Mouse (Mus musculus) MEL (cell line): ENCODE results near the gene 4931417E11Rik. TPM values are rescaled to one million over a fixed set of nuclear protein-coding genes. Genes with fewer than 3 reads are reported as not detected.

Experiments used
- DNase-seq: peaks from one replicate; pipeline ENCODE4 v3.0.0; 2011; ENCODE audit warnings: low read depth, low spot score
- H3K27ac ChIP-seq: 2 replicates; pipeline ENCODE4 v1.5.1; 2012; ENCODE audit warnings: low read depth, mild to moderate bottlenecking, control low read depth, low read length, moderate library complexity; ENCODE audit not compliant: control insufficient read depth
- H3K27me3 ChIP-seq, 2 experiments: fragments of 150-350 bp in 1 of 2; sonication (generic) in 1 of 2; 2 replicates each; pipeline ENCODE4 v1.6.1; 2012; ENCODE audit warnings: low read length in 2 of 2, mild to moderate bottlenecking in 2 of 2, improper control_type of control experiment in 1 of 2, moderate library complexity in 1 of 2; ENCODE audit not compliant: insufficient read depth in 2 of 2, control insufficient read depth in 1 of 2
- H3K36me3 ChIP-seq, 2 experiments: 2 replicates each; pipeline ENCODE4 v1.6.1; 2012 to 2014; ENCODE audit warnings: low read length in 2 of 2, improper control_type of control experiment in 1 of 2, inconsistent platforms in 1 of 2, mild to moderate bottlenecking in 1 of 2; ENCODE audit not compliant: insufficient read depth in 2 of 2, control insufficient read depth in 1 of 2
- H3K4me1 ChIP-seq, 2 experiments: fragments of 150-350 bp in 1 of 2; sonication (generic) in 1 of 2; 2 replicates each; pipeline ENCODE4 v1.6.1; 2012; ENCODE audit warnings: low read length in 2 of 2, improper control_type of control experiment in 1 of 2, mild to moderate bottlenecking in 1 of 2; ENCODE audit not compliant: insufficient read depth in 2 of 2, control insufficient read depth in 1 of 2
- H3K4me3 ChIP-seq, 2 experiments: fragments of 150-350 bp in 1 of 2; sonication (generic) in 1 of 2; 2 replicates each; pipeline ENCODE4 v1.5.1; 2012; ENCODE audit warnings: low read depth in 2 of 2, low read length in 2 of 2, mild to moderate bottlenecking in 2 of 2, moderate library complexity in 2 of 2, control low read depth in 1 of 2, improper control_type of control experiment in 1 of 2; ENCODE audit not compliant: control insufficient read depth in 1 of 2, insufficient read depth in 1 of 2
- H3K79me2 ChIP-seq: 2 replicates; pipeline ENCODE4 v1.6.1; 2012; ENCODE audit warnings: mild to moderate bottlenecking, low read length, moderate library complexity; ENCODE audit not compliant: control insufficient read depth, poor library complexity, insufficient read depth
- H3K9ac ChIP-seq: 2 replicates; pipeline ENCODE4 v1.6.1; 2012; ENCODE audit warnings: low read depth, mild to moderate bottlenecking, control low read depth, low read length, moderate library complexity; ENCODE audit not compliant: control insufficient read depth, poor library complexity, severe bottlenecking
- H3K9me3 ChIP-seq: fragments of 150-350 bp; sonication (generic); replicated peaks from 2 replicates; pipeline ENCODE4 v1.6.1; 2012; ENCODE audit warnings: mild to moderate bottlenecking, low read length, improper control_type of control experiment, moderate library complexity; ENCODE audit not compliant: insufficient read depth
- CHD1 ChIP-seq: IDR thresholded peaks from 2 replicates; pipeline ENCODE4 v1.6.1; 2012; ENCODE audit warnings: low read depth, mild to moderate bottlenecking, inconsistent platforms, low read length, improper control_type of control experiment
- CHD2 ChIP-seq: IDR thresholded peaks from 2 replicates; pipeline ENCODE4 v1.6.1; 2011; ENCODE audit warnings: low read length, improper control_type of control experiment
- E2F4 ChIP-seq: IDR thresholded peaks from 2 replicates; pipeline ENCODE4 v1.6.1; 2011; ENCODE audit warnings: low read depth, low read length, improper control_type of control experiment, borderline replicate concordance
- ETS1 ChIP-seq: IDR thresholded peaks from 2 replicates; pipeline ENCODE4 v1.6.1; 2012; ENCODE audit warnings: low read depth, mild to moderate bottlenecking, inconsistent platforms, low read length, improper control_type of control experiment, moderate library complexity
- HCFC1 ChIP-seq: IDR thresholded peaks from 2 replicates; pipeline ENCODE4 v1.6.1; 2012; ENCODE audit warnings: low read depth, mild to moderate bottlenecking, inconsistent platforms, low read length, improper control_type of control experiment, moderate library complexity
- KAT2A ChIP-seq: conservative IDR thresholded peaks from 2 replicates; pipeline ENCODE4 v1.6.1; 2012; ENCODE audit warnings: low read depth, low read length, improper control_type of control experiment, inconsistent platforms
- MAFK ChIP-seq: IDR thresholded peaks from 2 replicates; pipeline ENCODE4 v1.6.1; 2011; ENCODE audit warnings: low read depth, mild to moderate bottlenecking, low read length, improper control_type of control experiment, borderline replicate concordance
- MAX ChIP-seq: IDR thresholded peaks from 2 replicates; pipeline ENCODE4 v1.6.1; 2011; ENCODE audit warnings: low read length, improper control_type of control experiment
- MEF2A ChIP-seq: IDR thresholded peaks from 2 replicates; pipeline ENCODE4 v1.6.1; 2014; ENCODE audit warnings: low read depth, mild to moderate bottlenecking, inconsistent platforms, low read length, improper control_type of control experiment; ENCODE audit not compliant: poor library complexity, insufficient replicate concordance, severe bottlenecking; ENCODE audit errors: extremely low read depth
- MXI1 ChIP-seq: IDR thresholded peaks from 2 replicates; pipeline ENCODE4 v1.6.1; 2011; ENCODE audit warnings: mild to moderate bottlenecking, low read depth, low read length, improper control_type of control experiment
- MYB ChIP-seq: IDR thresholded peaks from 2 replicates; pipeline ENCODE4 v1.6.1; 2011; ENCODE audit warnings: mild to moderate bottlenecking, low read depth, low read length, improper control_type of control experiment
- MYC ChIP-seq: IDR thresholded peaks from 2 replicates; pipeline ENCODE4 v1.6.1; 2011; ENCODE audit warnings: low read depth, mild to moderate bottlenecking, low read length, improper control_type of control experiment, moderate library complexity
- NRF1 ChIP-seq: IDR thresholded peaks from 2 replicates; pipeline ENCODE4 v1.6.1; 2014; ENCODE audit warnings: low read depth, mild to moderate bottlenecking, inconsistent platforms, low read length, improper control_type of control experiment, moderate library complexity; ENCODE audit not compliant: poor library complexity, insufficient read depth, severe bottlenecking
- POLR2A ChIP-seq, 2 experiments: IDR thresholded peaks; 2 replicates each; pipeline ENCODE4 v1.6.1; 2011 to 2012; ENCODE audit warnings: low read length in 2 of 2, mild to moderate bottlenecking in 2 of 2, control low read depth in 1 of 2, improper control_type of control experiment in 1 of 2, low read depth in 1 of 2, moderate library complexity in 1 of 2; ENCODE audit not compliant: control insufficient read depth in 1 of 2, insufficient read depth in 1 of 2, poor library complexity in 1 of 2
- RCOR1 ChIP-seq: IDR thresholded peaks from 2 replicates; pipeline ENCODE4 v1.6.1; 2012; ENCODE audit warnings: low read depth, mild to moderate bottlenecking, inconsistent platforms, low read length, improper control_type of control experiment
- SIN3A ChIP-seq: IDR thresholded peaks from 2 replicates; pipeline ENCODE4 v1.6.1; 2012; ENCODE audit warnings: low read length, improper control_type of control experiment, inconsistent platforms
- TAL1 ChIP-seq: IDR thresholded peaks from 2 replicates; pipeline ENCODE4 v1.6.1; 2012; ENCODE audit warnings: mild to moderate bottlenecking, inconsistent platforms, low read length, moderate library complexity, mixed read lengths
- TCF12 ChIP-seq: IDR thresholded peaks from 2 replicates; pipeline ENCODE4 v1.6.1; 2014; ENCODE audit warnings: low read depth, mild to moderate bottlenecking, inconsistent platforms, low read length, improper control_type of control experiment, moderate library complexity
- USF1 ChIP-seq: IDR thresholded peaks from 2 replicates; pipeline ENCODE4 v1.6.1; 2014; ENCODE audit warnings: low read depth, mild to moderate bottlenecking, inconsistent platforms, low read length, improper control_type of control experiment, moderate library complexity
- USF2 ChIP-seq, 2 experiments: IDR thresholded peaks; 2 replicates each; pipeline ENCODE4 v1.6.1; 2011 to 2012; ENCODE audit warnings: improper control_type of control experiment in 2 of 2, low read length in 2 of 2, borderline replicate concordance in 1 of 2, inconsistent platforms in 1 of 2, low read depth in 1 of 2, mild to moderate bottlenecking in 1 of 2; ENCODE audit not compliant: insufficient read depth in 1 of 2
- ZKSCAN1 ChIP-seq: IDR thresholded peaks from 2 replicates; pipeline ENCODE4 v1.6.1; 2012; ENCODE audit warnings: low read depth, mild to moderate bottlenecking, inconsistent platforms, low read length, improper control_type of control experiment, moderate library complexity
- ZNF384 ChIP-seq: IDR thresholded peaks from 2 replicates; pipeline ENCODE4 v1.6.1; 2012; ENCODE audit warnings: low read depth, mild to moderate bottlenecking, inconsistent platforms, low read length, improper control_type of control experiment
- polyA plus RNA-seq, 2 experiments: library from polyadenylated mRNA; stranded (reverse) in 1 of 2; unstranded in 1 of 2; fragments of >175 nt in 1 of 2; fragments of >200 nt in 1 of 2; gene quantifications; 2 replicates each; pipeline versions ENCODE4 v1.2.1 to v1.2.4; 2012; ENCODE audit warnings: low replicate concordance in 2 of 2, low read depth in 1 of 2; ENCODE audit not compliant: insufficient read length in 2 of 2, insufficient read depth in 1 of 2, missing spikeins in 1 of 2
- total RNA-seq: library from RNA; depleted of rRNA; stranded (reverse); fragments of 300-350 nt; gene quantifications from 2 replicates; pipeline ENCODE4 v1.2.3, GENCODE M21; 2012

Gene 4931417E11Rik
- total and polyA plus RNA-seq, 3 experiments: not detected

DNA sequence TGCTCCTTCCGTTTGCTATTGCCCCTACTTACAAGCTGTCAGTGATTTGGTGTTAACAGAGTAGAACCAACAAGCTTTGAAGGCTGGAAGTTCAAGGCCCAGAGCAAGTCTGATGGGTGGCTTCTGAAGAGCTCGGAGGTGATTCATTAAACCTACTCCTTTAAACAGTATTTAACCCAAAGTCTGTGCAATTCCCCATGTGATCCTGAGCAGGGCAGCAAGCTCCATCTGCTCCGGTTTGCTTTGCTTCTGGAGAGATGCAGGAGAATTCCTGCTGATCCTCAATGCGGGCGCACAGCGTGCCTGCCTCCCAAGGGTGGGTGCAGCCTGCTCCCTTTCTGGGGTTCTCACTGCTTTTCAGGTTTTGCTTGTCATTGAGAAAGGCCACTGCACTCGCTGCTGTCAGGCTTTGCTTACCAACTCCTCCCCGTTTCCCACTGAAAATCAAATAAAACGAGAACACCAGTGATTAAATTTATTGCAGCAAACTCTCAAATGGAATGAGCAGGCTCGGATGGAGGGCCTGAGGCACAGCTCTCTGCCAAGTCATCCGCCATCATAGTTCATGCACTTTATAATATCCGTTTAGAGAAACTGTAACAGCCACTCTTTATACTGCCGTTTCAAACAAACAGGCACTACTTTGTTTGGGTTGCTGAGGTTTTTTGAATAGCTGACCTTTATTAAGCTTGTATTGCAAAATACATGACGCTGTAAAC is 40.7 kb downstream of the 4931417E11Rik start:
- no peaks in the 10 kb centered on the region for H3K4me1 ChIP-seq
- no peak overlapping the region for H3K9ac ChIP-seq
- TF ChIP-seq MYC (no peak), TAL1 (no peak), ZKSCAN1 (no peak), ZNF384 (no peak), USF1 (no peak), MAFK (no peak), MEF2A (no peak), CHD2 (no peak), NRF1 (no peak), RCOR1 (no peak)
- no peak for DNase-seq
- H3K79me2 ChIP-seq: no peaks in the 10 kb centered on the region
- H3K27ac ChIP-seq: no peak overlapping the region
- no peaks in the 10 kb centered on the region for H3K36me3 ChIP-seq
- H3K27me3 ChIP-seq: no peaks in the 10 kb centered on the region
- no peak overlapping the region for H3K4me3 ChIP-seq
- no peaks in the 10 kb centered on the region for H3K9me3 ChIP-seq

DNA sequence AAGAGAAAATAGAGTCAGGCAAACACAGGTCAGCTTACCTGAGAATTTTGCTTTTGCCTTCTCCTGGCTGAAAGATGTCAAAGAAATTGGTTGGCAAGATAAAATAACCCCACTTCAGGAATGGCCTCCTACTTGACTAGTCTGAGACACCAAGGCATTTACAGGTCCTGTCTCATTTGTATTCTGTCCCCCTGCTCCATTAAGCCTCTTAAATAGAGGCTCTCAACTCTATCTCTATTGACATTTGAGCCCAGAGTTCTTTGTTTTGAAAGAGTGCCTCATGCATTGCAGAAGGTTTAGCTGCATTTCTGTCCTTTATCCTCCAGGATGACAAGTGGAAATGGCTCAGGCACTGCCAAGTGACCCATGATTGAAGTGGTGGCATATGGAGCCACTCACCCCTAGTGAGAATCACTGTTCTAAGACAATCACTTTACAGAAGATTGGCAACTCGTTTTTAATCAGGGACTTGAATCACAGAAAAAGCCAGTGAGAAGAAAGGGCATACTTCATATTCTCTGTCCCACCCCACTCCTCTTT is 42.1 kb downstream of the 4931417E11Rik start:
- Histone ChIP-seq H3K4me3 (no peak overlapping the region), H3K27ac (no peak overlapping the region), H3K9ac (no peak overlapping the region), H3K27me3 (no peaks in the 10 kb centered on the region), H3K9me3 (no peaks in the 10 kb centered on the region), H3K4me1 (no peaks in the 10 kb centered on the region), H3K36me3 (no peaks in the 10 kb centered on the region), H3K79me2 (no peaks in the 10 kb centered on the region)
- TF ChIP-seq MYB: no peak
- no peak for TF ChIP-seq SIN3A
- TF ChIP-seq NRF1: no peak
- no peak for TF ChIP-seq TCF12
- no peak for TF ChIP-seq HCFC1
- TF ChIP-seq E2F4: no peak
- TF ChIP-seq ZNF384: no peak
- no peak for TF ChIP-seq USF2 (IDR thresholded peaks at IDR 0.05; ENCODE audit: borderline replicate concordance in 1 of 2, insufficient read depth in 1 of 2, low read depth in 1 of 2, low read length in 2 of 2)
- no peak for TF ChIP-seq ETS1
- no peak for TF ChIP-seq KAT2A
- no peak for TF ChIP-seq MAX
- TF ChIP-seq CHD1: no peak
- TF ChIP-seq MAFK: no peak
- no peak for TF ChIP-seq MXI1
- no peak for TF ChIP-seq POLR2A (IDR thresholded peaks at IDR 0.05; ENCODE audit: control insufficient read depth in 1 of 2, insufficient read depth in 1 of 2, low read depth in 1 of 2, low read length in 2 of 2, poor library complexity in 1 of 2)
- DNase-seq: no peak
